Mouse (Mus musculus) kidney, adult 2 months (tissue): ENCODE data around the gene Lepr.

Source experiments
- CTCF ChIP-seq: fragments of 200-500 bp; conservative IDR thresholded peaks from 2 replicates; pipeline ENCODE4 v1.5.1; 2011; ENCODE audit warnings: low read depth, mild to moderate bottlenecking, control low read depth, low read length, moderate library complexity, mixed read lengths; ENCODE audit not compliant: insufficient read depth, insufficient read length
- POLR2A ChIP-seq: fragments of 200-500 bp; IDR thresholded peaks from one replicate; pipeline ENCODE4 v1.6.1; 2011; ENCODE audit warnings: low read depth, low read length, control low read depth

GRCm38 (mm10) chr4:101689645-101690044 is 27.6 kb upstream of the Lepr start:
- no peak for TF ChIP-seq POLR2A
- TF ChIP-seq CTCF = no peak
